Comparison of ENCODE assay signal across 8 mouse cellular contexts in genomic region chr2:122117961-122118958, GRCm38 (mm10). TPM values are rescaled to one million over a fixed set of nuclear protein-coding genes. Genes with fewer than 3 reads are reported as not detected.
DNase-seq lines count a peak whose midpoint lies in the region; ATAC-seq and TF ChIP-seq lines count a peak whose summit lies in the region.

Spg11 (minus strand) TSS chr2:122118386.

- under 1% methylated on average over 47 of the region's 47 CpGs for WGBS in hindbrain, embryonic 10.5 days
- 2% methylated on average over 47 of the region's 47 CpGs for WGBS in lung, postnatal 0 days

- H3K4me3 ChIP-seq in hindbrain, embryonic 10.5 days = peak within 1 kb of the TSS; percentile 88
- H3K4me3 ChIP-seq in lung, postnatal 0 days (ENCODE audit: low read depth, low read length) = peak within 1 kb of the TSS; percentile 94

- H3K4me1 ChIP-seq in hindbrain, embryonic 10.5 days (replicated peaks) = peaks cover 23% of the 10 kb centered on the region
- peaks cover 8% of the 10 kb centered on the region; the same call in 1 of the 2 replicates for H3K4me1 ChIP-seq in lung, postnatal 0 days (ENCODE audit: insufficient read depth, low read depth, low read length)

- H3K9me3 ChIP-seq in hindbrain, embryonic 10.5 days = no peaks in the 10 kb centered on the region
- no peaks in the 10 kb centered on the region for H3K9me3 ChIP-seq in lung, postnatal 0 days (ENCODE audit: low read length)

- H3K9ac ChIP-seq in lung, postnatal 0 days (replicated peaks; ENCODE audit: low read depth) = peak within 1 kb of the TSS; percentile 93

- TF ChIP-seq CTCF in lung, postnatal 0 days (IDR thresholded peaks at IDR 0.05) = peak; percentile 6; the same call in 1 of the 2 replicates

- peak; percentile 51; the same call in 1 of the 2 replicates for TF ChIP-seq EP300 in lung, postnatal 0 days (IDR thresholded peaks at IDR 0.05)

- peaks cover 14% of the 10 kb centered on the region for H3K36me3 ChIP-seq in hindbrain, embryonic 10.5 days
- H3K36me3 ChIP-seq in lung, postnatal 0 days (ENCODE audit: insufficient read depth, low read length) = 0 out of 2 replicates have a peak, but pooled peaks cover 7% of the 10 kb centered on the region

- H3K4me2 ChIP-seq in lung, postnatal 0 days (replicated peaks; ENCODE audit: low read depth, low read length) = peak within 1 kb of the TSS; percentile 77

- peak; percentile 96 for DNase-seq in MN1 (ENCODE audit: low spot score)
- DNase-seq in cerebellum, adult 9-10 months = peak; percentile 97
- DNase-seq in hindbrain, embryonic 10.5 days (ENCODE audit: low spot score) = peak; percentile 99
- peak; percentile 98 for DNase-seq in layer of hippocampus, adult 9-11 months
- DNase-seq in lung, postnatal 0 days (ENCODE audit: low spot score) = peak; percentile 99
- DNase-seq in ovary, postnatal 14 days (ENCODE audit: low spot score) = peak; percentile 93
- peak; percentile 97 for DNase-seq in thymus, postnatal 14 days

- peak within 1 kb of the TSS; percentile 98 for H3K27ac ChIP-seq in hindbrain, embryonic 10.5 days
- peak within 1 kb of the TSS; percentile 94 for H3K27ac ChIP-seq in lung, postnatal 0 days (ENCODE audit: low read length)

- peak; percentile 99 for ATAC-seq in frontal cortex, adult (ENCODE audit: low TSS enrichment)
- ATAC-seq in lung, postnatal 0 days = peak; percentile 99

- no peaks in the 10 kb centered on the region for H3K27me3 ChIP-seq in hindbrain, embryonic 10.5 days (ENCODE audit: insufficient read depth, poor library complexity, severe bottlenecking)
- H3K27me3 ChIP-seq in lung, postnatal 0 days (replicated peaks; ENCODE audit: insufficient read depth, low read length) = no peaks in the 10 kb centered on the region

RNA-seq across cellular contexts. Expression of gene Spg11, which starts in this region (rescaled TPM):
- polyA plus RNA-seq in hindbrain, embryonic 10.5 days (2016; fragmentation: Nextera tagmentation; extraction: Ambion mirVana) = 11.2 and 11.5 TPM in 2 replicates
- polyA plus RNA-seq in lung, postnatal 0 days (2015; fragmentation: Nextera tagmentation; extraction: Ambion mirVana) = 4.1 and 4.3 TPM in 2 replicates

Comparison
In these comparisons a context has a peak if more than half of its experiments do, and no peak if none do; other contexts are left out.
1. Peak in every context shown above with its lines: DNase-seq, ATAC-seq, H3K4me3 ChIP-seq and H3K27ac ChIP-seq.